Mouse (Mus musculus) right cerebral cortex, postnatal 25 days (tissue): Measurements from ENCODE around the gene Fam208b.

ENCODE experiments used
- DNase-seq: peaks from one replicate; pipeline ENCODE4 v3.0.0; 2022

Fam208b gene

GRCm38 (mm10) chr13:3610795-3611438 is at the start of gene Fam208b:
Fam208b (minus strand) TSS chr13:3611108.
- DNase-seq: peak; percentile 98

DNA sequence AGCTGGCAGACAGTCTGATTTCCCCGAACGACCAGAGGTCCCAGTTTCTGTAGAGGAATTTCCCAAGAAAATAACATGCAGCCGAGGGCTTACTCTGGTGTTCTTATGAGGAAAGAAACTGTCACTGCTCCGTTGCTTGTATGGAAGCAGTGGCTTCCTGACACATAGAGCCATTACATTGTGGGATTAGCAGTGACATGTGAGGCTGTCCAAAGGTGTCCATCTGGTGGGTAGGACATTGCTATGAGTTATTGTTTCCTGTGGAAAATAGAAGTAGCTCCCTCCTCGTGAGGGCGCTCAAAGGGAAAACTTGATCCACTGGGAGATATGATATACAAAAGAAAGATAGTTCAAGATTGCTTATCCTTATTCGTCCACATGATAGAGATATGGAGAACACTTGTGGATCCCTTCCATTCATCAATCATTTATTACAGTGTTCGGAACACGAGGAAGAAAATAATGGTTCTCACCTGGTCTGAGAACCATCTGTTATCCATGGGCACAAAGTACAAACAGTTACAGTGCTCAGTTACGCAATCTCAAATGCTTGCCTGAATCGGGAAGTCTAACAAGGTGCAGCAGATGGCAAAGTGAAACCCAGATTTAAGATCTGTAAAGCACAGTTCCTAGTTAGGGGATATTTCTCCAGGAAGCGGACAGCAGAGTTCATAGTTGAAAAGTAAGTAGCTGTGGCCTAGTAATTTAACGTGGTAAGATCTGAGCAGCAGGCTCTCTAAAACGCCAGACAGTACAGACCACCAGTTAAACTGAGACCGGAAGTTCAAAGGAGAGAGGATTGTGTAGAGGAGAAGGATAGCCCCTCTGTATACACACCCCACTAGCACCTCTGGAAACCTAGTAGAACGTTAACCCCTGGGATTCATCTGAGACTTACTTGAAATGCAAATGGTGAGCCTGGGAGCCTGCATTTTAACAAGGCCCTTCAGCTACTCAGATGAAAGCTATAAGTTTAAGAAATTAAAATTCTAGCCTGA is 48.6 kb upstream of the Fam208b start:
- no peak for DNase-seq

GRCm38 (mm10) chr13:3654432-3654831 is 43.5 kb upstream of the Fam208b start:
- no peak for DNase-seq

DNA sequence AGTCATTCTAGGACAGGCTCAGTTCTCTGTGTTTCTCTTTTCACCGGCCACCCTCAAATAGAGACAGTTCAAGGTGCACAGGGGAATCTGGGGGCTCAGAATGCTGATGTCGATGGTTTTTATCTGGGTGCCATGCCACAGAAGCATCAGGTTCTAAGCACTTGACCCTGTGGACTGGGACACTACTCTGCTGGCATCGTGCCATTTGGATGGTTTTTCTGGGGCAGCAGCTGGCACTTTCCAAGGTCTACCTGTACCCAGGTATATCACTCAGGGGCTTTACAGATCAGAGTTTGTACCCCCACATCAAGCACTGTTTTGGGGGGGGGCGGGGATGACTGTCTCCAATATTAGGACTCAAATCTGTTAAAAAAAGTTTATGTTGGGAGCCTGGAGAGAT is 39.7 kb upstream of the Fam208b start:
- DNase-seq: no peak

GRCm38 (mm10) chr13:3646566-3646965 is 35.7 kb upstream of the Fam208b start:
- DNase-seq: no peak

- no peak for DNase-seq
Measured at GRCm38 (mm10) chr13:3645919-3646318, 35.0 kb upstream of the Fam208b start.

GRCm38 (mm10) chr13:3644871-3645270 is 34.0 kb upstream of the Fam208b start:
- no peak for DNase-seq

GRCm38 (mm10) chr13:3642538-3642937 is 31.6 kb upstream of the Fam208b start:
- DNase-seq: no peak

- no peak for DNase-seq
Measured at GRCm38 (mm10) chr13:3642049-3642448, 31.1 kb upstream of the Fam208b start.

- DNase-seq: no peak
Measured at GRCm38 (mm10) chr13:3636797-3637196, 25.9 kb upstream of the Fam208b start.

- DNase-seq: no peak
Measured at GRCm38 (mm10) chr13:3635076-3635475, 24.2 kb upstream of the Fam208b start.

DNA sequence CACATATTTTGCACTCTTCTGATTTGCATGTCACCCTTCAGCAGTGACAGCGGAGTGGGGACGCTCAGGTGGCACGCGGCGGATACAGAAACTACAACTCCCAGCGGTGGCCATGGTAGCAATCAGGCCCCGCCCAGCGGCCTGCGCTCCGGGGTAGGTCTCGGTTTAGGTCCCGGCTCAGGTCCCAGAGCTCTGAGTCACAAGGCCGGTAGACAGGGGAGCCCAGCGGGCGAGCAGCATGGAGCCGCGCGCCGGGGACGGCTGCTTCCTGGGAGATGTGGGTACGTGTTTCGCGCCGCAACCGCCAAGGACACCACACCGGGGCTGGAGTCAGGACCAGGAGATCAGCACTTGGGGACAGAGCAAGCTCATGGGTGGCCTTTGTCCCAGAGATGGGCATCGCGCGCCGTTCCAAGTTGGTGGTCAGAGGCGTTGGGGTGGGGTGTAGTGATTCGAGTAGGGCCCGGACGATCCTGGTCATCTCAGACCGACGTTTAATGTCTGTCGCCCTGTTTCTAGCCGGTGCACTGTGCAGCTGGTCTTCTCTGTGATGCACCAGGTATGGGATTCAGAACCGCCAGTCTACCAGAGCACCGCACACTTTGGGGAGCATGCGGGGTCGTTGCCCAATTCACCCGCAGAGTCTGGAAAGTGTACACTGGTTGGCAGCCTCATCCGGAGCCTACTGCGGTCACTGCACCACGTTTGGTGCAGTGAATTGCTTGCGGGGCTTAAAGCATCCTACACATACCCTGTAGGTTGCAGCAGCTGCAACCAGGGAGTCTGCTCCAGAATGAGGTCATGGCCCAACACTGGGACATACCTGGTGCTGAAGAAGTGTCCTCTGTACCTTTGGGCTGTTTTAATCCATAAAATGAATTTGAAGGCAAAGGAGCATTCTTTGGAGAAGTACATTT is 23.2 kb upstream of the Fam208b start, which contains the start of gene Asb13:
TSS of gene Asb13 (plus strand) at position 138 of the 917 bp plus-strand sequence.
- peak; percentile 87 for DNase-seq

DNA sequence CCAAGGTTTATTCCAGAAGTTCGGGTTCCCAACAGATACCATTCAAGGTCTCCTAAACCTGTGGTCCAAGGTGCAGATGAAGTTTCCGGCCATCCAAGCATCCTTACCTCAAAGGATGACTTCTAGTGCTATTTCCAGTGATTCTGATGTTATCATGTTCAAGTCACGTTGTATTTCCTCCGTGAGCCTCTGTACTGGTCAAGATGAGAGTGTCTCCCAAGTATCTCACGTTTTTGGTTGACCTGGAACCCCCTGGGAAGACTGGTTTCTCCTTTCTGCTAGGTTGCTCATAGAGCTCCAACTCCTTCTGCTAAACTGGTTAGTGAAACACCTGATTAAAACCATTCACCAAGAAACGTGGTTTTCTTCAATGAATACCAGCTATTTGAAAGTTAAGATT is 22.2 kb upstream of the Fam208b start:
- DNase-seq: no peak

- DNase-seq: no peak
Measured at GRCm38 (mm10) chr13:3632551-3632950, 21.6 kb upstream of the Fam208b start.

- DNase-seq: no peak
Measured at GRCm38 (mm10) chr13:3628102-3628501, 17.2 kb upstream of the Fam208b start.

- DNase-seq: no peak
Measured at GRCm38 (mm10) chr13:3627139-3627538, 16.2 kb upstream of the Fam208b start.

DNA sequence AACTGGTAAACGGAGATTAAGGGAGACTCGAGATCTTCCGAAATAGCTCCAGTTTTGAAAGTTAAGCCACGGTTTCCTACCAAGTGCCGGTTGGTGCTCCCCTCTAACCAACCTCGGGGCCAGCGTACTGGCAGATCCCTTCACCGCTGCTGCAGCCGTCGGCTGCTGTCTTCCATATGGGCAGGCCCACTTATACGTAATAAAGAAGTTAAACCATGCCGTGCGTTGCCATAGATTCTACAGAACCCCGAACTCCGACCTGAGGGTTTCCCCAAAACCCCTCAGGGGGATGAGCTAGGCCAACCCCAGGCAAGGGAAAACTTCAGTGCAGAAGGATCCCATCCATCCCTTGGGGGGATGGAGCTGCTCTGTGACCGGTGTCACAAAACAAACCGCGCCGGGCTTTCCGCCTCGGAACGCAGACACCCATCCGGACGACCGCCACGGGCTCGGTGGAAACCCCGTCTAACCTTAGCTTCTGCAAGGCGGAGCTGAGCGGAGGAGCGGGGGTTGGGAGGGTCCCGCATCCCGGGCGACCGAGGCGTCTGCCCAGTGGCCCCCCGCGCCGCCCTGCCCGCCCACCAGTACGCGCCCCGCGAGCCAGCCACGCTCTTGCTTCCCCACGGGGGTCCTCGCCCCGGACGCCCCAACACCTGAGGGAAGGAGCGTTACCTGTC is 652 bp downstream of the Fam208b start:
- peak; percentile 54 for DNase-seq

- DNase-seq: no peak
Measured at GRCm38 (mm10) chr13:3609780-3610117, 1.2 kb downstream of the Fam208b start.

GRCm38 (mm10) chr13:3596232-3596631 is 14.7 kb downstream of the Fam208b start:
- no peak for DNase-seq

DNA sequence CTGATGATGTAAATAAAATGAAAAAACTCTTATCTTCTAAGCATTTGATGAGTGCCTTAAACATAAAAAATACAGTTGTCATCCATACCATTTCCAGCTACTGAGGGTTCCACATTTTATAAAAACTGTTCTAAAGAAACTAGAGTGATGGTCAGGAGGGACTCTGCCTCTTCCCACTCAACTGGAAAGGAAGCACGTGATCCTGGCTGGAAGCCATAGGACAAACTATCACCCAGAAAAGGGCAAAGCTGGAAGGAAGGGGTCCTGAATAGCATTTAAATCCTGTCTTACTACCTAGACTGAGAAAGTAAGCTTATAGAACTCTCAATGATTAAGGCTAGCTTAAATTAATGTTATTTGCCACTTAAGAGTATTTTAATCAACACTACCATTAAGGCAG is 16.6 kb downstream of the Fam208b start:
- no peak for DNase-seq

DNA sequence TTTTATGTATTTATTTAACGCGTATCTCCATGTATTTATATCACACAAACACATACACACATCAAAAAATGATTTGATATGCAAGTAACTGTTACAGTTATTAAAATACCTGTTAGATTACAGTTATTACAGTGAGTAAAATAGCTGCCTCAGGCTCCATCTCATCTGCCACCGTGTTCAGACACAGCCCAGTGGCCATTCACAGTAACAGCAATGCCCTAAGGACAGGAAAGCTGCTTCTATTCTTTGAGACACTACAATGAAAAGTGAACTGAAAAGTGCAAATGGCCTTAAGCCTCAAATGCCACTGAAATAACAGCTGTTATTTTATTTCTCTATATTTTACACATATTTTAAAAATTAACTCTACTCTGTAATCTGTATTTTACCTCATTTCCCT is 20.1 kb downstream of the Fam208b start:
- DNase-seq: no peak

DNA sequence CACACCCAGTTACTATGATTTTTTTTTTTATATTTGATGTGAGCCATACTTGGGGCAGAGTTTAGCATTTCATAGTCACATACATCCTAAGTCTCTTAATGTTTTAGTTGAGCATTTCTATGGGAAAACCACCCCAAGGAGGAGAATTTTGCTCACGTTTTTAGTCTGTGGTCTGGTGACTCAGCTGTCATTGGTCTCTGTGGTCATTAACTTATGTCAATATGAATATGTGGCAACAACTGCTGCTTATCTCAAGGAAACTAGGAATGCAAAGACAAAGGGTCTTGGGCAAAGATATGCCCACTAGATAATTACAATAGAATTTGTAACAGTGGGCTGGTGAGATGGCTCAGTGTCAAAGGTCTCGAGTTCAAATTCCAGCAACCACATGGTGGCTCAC is 47.0 kb downstream of the Fam208b start:
- DNase-seq: no peak
